Mouse (Mus musculus): Measurements from ENCODE around the gene Cd72. TPM values are rescaled to one million over a fixed set of nuclear protein-coding genes. Genes with fewer than 3 reads are reported as not detected.
A peak's percentile ranks its signal among the peaks of the same experiment; 100 is the strongest.
"Not testable (repeated sequence)": the region's sequence is repeated elsewhere in the genome, so short reads cannot be mapped to it uniquely, and the experiment has no call there.

The Cd72 gene
- 1 to 10 TPM in 1 of 2 experiments, not detected in 1; 1.2 TPM for total RNA-seq (2021)

DNA sequence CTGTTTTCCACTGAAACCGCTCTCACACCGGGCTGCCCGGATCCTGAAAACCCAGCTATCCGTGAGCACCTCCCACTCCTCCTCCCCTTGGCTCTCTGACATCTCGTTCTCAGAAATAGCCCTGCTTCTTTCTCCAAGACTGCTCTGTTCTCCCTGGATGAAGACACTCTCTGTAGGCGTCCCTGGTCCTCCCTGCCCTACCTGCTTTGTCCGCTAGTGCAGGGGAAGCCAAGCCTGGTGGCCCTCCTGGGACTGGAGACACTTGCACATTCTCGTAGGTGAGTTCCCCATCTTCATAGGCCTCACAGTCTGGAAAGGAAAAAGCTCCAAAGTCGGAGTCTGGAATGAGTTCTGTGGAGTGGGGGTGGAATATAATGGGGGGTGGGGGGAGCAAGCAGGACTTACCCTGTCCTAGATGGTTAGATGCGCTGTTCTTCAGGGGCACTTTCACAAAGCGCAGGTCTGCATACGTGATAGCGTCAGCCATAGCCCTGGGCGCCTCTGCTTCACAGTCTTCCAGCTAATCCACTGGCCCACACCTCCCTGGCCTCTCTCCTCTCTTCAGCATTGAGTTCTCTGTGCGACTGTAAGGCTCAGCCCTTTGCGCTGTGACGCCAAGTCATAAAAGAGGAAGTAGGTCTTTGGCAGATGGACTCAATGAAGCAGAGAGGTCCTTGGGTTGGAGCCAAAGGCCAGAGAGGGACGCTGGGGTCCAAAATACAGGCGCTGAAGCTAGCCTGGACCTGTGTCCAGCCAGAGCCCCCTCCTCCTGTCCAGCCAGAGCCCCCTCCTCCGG, at the start of gene Cd72:
Cd72 (minus strand) TSS at position 588 of the 796 bp plus-strand sequence.
- no peak for DNase-seq (ENCODE audit: extremely low spot score in 1 of 2, low spot score in 2 of 2)
- intact Hi-C loops (cut with DNase I) = no loop called here

DNA sequence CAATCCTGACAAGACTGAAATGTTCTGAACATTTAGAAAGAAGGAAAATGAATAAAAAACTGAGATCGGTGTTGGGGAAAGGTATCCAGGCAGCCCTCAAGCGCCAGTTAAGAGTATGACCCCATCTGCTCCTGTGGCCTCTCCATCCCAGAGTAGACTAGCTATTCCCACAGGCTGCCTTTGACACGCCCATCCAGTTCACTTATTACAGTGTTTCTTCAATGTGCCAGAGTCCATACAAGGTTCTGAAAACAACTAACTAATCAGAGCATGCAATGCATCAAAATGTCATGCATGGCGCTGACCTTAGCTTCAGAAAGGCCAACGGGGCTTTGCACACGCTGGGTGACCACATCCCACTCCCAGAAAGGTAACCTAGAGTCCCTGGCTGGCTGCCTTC, 49.1 kb upstream of the Cd72 start:
- intact Hi-C loops (cut with DNase I) = no loop called here
- no peak for DNase-seq (ENCODE audit: extremely low spot score in 1 of 2, low spot score in 2 of 2)

DNA sequence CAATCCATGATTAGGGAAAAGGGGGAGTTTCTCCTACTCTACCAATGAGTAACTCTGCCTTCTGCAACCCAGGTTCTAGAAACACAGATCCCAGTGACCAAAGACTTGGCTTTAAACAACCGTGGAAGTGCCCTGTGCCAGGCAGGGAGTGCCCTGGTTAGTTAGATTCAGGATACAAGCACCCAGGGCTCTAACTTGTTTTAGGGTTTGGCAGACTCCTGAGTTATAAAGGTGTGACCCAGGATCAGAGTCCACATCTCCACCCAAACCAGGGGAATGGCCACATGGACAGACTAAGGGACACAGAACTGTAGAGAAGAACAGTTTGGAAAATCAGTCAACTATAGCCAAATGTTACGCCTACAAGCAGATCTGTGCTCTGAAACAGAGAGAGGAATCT, 48.6 kb upstream of the Cd72 start:
- no peak for DNase-seq (ENCODE audit: extremely low spot score in 1 of 2, low spot score in 2 of 2)
- intact Hi-C loops (cut with DNase I) = no loop called here

DNA sequence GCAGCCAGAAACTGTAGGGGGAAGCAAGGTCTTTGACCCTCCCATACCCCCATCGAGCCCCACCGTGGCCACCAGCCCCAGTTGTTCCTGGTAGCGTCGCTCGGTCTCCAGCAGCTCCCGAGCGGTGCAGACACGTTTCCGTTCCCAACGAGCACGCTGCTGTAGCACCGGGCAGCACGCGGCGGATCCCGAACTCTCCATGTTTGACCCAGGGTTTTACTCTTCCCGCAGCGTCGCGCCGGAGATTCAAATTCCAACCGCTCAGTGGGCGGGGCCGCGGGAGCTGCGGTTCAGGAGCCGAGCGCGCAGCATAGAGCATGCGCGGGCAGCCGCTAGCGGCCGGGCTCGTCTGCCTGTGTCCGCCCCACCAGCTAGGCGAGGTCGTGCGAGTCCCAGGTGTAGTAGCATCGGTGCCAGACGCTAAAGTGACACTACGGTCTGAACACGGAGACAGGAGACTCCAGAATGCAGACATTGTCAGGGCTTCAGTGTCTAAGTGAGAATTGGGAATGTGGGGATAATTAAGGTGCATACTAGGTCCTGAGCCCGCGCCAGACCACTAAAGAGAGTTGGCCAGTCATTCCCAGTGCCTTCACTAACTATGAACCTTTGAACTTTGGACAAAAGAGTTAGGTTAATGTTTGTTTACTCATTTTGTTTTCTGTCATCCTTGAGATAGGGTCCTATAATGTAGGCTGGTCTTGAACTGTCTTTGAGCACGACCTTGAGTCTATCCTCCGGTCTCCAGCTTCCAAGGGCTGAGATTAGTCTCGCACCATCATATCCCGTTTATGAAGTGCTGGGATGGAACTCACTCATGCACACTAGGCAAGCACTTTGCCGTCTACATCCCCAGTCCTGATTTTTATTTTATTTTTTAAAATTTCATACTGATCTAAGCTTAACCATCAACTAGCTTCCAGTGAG, 45.2 kb upstream of the Cd72 start, which contains the start of gene Arhgef39:
Arhgef39 (minus strand) TSS at position 289 of the 927 bp plus-strand sequence.
- peak; percentile 59 to 91 for DNase-seq (ENCODE audit: extremely low spot score in 1 of 2, low spot score in 2 of 2)
- intact Hi-C loops (cut with DNase I) = no loop called here

DNA sequence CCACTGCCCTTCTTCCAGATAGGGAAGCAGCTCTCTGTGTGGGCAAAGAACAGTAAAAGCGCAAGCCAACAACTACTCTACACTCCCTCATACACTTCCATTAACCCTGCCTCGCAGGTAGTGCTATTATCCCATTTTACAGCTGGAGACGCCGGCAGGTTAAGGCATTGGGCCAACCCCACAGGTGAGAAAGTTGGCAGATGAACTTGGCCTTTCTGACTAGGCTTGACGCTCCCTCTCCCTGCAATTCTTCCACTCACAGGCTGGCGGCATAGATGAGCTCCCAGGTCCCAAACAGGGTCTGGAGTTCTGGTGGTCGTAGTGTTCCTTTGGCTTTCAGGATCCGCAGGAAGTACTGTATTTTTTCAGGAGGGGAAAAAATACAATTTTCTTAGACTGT, 44.6 kb upstream of the Cd72 start:
- intact Hi-C loops (cut with DNase I) = no loop called here

DNA sequence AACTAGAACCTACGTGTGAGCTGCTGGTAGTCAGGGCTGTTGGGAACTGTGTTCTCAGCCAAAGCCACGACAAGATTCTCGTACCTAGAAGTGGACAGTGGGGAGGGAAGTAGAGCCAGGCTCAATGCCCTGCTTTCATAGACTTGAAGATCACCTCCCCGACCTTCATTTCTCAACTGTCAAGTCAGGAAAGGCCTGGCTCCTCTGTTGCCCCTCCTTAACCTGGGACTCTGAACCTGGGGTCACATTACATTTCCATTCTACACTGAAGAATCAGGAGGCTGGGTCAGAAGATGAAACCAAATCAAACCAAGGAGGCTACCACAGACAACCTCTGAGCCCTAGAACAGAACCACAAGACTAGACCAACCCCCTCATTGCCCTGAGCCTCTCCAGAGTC, 43.5 kb upstream of the Cd72 start:
- DNase-seq (ENCODE audit: extremely low spot score in 1 of 2, low spot score in 2 of 2) = no peak

More for the DNA sequence above, 44.6 kb upstream of the Cd72 start:
- no peak for DNase-seq (ENCODE audit: extremely low spot score in 1 of 2, low spot score in 2 of 2)

DNA sequence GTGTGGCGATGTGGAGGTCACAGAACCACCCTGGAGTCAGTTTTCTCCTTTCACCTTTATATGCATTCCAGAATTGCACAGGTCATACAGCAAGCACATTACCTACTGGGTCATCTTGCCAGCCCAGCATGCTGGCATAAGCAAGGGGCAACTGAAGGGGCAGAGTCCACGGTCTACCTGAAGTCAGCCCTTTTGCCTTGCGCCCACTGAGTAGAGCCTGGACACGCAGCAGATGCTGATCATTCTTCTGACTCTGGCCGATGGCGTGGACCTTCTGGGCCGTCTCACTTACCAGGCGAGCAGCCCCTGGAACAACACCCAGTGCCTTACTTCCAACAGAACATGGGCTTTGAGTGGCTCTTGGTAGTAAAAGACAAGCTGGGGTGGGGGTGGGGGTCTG, 43.0 kb upstream of the Cd72 start:
- DNase-seq (ENCODE audit: extremely low spot score in 1 of 2, low spot score in 2 of 2) = no peak
- intact Hi-C loops (cut with DNase I) = no loop called here

More for the DNA sequence above, 43.5 kb upstream of the Cd72 start:
- intact Hi-C loops (cut with DNase I) = no loop called here

DNA sequence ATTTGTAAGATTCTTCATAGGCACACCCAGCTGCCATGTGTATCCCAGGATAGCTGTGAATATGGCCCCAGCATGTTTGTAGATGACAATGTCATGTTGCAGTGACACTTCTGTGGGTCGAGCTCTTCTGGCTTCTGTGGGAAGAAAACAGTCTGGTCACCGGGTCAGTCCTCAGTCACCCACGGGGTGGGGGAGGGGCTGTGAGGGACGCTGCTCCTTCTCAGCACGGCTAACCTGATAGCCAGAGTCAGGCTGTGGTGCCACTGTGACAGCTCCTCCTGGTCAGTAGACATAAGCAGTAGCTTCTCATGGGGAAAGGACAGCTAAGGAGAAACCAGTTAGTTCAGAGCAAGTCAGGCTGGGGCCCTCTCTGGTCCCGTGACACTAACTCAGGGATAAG, 42.2 kb upstream of the Cd72 start:
- intact Hi-C loops (cut with DNase I) = no loop called here
- no peak for DNase-seq (ENCODE audit: extremely low spot score in 1 of 2, low spot score in 2 of 2)

DNA sequence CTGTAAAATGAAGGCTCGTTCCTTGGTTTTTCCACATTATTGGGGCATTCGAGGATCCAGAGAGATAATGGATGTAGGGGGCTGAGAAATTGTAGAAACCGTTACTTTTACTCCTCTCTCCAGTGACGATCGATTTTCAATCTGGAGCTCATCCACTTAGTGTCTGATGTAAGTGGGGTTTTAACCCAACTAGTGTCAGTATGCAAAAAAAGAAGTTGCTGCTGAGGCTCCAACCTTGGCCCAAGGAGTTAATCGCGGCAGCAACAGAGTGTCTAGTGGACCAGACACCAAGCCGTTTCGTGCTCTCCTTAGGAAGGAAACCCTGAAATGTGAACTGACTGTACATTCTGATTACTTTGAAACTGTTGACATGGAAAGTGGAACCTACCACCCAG, 39.4 kb upstream of the Cd72 start:
- intact Hi-C loops (cut with DNase I) = loop anchor here (5.0 kb wide), 2 partner anchors 33 to 63 kb away; no protein-coding TSS in a partner anchor
- DNase-seq (ENCODE audit: extremely low spot score in 1 of 2, low spot score in 2 of 2) = no peak

DNA sequence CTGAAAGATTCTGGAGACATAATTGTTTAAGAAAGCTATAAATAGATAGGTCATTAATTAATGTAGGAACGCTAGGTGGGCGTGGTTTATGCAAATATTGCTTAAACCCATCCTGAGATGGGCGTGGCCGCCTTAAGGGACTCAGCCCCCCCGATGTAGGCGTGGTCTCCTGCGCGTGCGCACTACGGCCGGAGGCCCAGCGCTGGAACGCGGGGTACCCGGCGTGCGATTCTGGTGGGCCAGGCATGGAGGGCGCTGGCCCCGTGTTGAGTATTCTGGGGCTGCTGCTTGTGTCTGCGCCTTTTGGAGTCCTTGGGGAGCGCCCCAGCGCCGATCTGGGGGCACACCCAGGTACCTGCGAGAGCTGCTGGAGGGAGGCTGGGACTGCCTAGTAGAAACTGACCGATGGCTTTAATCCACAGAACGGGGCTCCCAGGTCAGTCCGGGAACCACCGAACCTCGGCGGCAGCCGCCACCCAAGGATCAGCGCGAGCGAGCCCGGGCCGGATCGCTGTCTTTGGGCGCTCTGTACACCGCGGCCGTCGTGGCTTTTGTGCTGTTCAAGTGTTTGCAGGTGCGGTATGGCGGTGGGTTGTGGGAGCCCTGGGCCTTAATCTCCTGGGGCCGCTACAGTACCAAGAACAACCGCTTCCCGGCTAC, 38.9 kb upstream of the Cd72 start:
- DNase-seq (ENCODE audit: extremely low spot score in 1 of 2, low spot score in 2 of 2) = peak; percentile 95 to 96
- intact Hi-C loops (cut with DNase I) = loop anchor here (5.0 kb wide), 2 partner anchors 34 to 64 kb away; no protein-coding TSS in a partner anchor

DNA sequence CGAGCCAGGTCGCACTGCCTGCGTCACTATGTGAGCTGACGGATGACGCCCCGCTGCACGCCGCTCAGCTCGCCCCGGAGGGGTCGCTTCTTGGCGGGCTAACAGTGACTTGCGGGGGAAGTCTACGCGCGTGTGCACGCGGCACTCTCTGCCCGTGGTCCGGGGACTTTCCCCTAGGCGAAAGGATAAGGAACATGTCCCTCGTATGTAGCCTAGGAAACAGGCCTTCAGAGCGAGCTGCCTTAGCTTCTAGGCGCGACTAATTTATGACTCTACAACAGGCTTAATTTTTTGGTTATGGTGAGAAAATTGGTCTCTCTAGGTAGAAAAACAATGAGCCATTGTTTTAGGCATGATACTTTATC, 38.4 kb upstream of the Cd72 start, which contains the start of gene Ccdc107:
Ccdc107 (plus strand) TSS at position 80 of the 365 bp plus-strand sequence.
- DNase-seq (ENCODE audit: extremely low spot score in 1 of 2, low spot score in 2 of 2) = peak; percentile 92 to 94
- intact Hi-C loops (cut with DNase I) = loop anchor here (5.0 kb wide), 2 partner anchors 34 to 64 kb away; no protein-coding TSS in a partner anchor

DNA sequence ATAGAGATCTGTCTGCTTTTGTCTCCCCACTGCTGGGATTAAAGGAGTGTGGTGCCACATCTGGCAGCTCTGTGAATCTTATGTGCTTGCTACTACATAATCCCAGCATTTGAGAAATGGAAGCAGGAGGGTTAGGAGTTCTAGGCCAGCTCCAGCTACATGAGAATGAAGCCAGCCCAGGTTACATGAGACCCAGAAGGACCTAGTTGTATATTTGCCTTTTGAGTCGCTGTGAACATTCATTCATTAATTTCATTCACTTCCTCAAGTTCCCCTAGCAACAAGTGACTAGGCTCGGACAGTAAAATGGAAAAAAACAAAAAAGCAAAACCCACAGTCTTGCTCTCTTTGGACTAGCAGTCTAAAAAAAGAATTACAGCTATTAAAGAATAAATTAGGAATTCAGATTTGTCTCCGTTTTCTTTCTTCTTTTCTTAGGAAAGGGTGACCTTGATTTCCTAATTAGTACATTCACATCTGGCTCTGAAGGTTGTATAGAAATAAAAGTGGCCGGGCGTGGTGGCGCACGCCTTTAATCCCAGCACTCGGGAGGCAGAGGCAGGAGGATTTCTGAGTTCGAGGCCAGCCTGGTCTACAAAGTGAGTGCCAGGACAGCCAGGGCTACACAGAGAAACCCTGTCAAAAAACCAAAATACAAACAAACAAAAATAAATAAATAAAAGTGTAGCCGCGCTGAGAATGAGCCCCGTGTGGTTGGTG, 37.8 kb upstream of the Cd72 start:
- intact Hi-C loops (cut with DNase I) = loop anchor here (5.0 kb wide), 2 partner anchors 35 to 65 kb away; no protein-coding TSS in a partner anchor

DNA sequence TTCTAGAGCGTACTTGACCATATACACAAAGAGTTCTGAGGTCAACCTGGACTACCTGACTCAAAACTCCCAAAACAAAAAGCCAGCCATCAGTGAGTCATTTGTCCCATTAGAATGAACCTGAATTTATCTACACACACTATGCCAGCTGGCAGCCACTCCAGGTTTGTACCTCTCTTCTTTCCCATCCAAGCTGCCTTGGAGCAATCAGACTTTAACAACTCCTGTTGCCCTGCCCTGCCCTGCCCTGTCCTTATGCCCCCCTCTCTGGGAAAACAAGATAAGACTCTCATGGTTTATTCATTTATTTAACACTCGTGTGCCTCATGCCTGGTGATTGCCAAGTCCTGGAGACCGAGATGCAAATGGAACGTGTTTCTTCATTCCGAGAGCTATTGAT, 36.4 kb upstream of the Cd72 start:
- intact Hi-C loops (cut with DNase I) = loop anchor here (5.0 kb wide), 2 partner anchors 36 to 66 kb away; no protein-coding TSS in a partner anchor

More for the DNA sequence above, 37.8 kb upstream of the Cd72 start:
- no peak for DNase-seq (ENCODE audit: extremely low spot score in 1 of 2, low spot score in 2 of 2)

DNA sequence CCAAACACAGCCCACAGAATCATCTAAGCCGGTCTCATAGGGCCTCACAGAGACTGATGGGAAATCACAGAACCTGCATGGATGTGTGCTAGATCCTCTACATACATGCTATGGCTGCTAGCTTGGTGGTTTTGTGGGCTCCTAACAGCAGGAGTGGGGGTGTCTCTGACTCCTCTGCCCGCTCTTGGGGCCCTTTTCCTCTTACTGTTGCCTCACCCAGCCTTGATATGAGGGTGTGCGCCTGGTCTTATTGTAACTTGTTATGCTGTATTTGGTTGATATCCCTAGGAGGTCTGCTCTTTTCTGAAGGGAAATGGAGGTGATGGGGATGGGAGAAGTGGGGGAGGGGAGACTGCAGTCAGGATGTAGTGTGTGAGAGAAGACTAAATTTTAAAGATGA, 35.2 kb upstream of the Cd72 start:
- intact Hi-C loops (cut with DNase I) = loop anchor here (1.0 to 5.0 kb wide), 3 partner anchors 38 to 69 kb away; no protein-coding TSS in a partner anchor
- DNase-seq (ENCODE audit: extremely low spot score in 1 of 2, low spot score in 2 of 2) = no peak

More for the DNA sequence above, 36.4 kb upstream of the Cd72 start:
- no peak for DNase-seq (ENCODE audit: extremely low spot score in 1 of 2, low spot score in 2 of 2)

DNA sequence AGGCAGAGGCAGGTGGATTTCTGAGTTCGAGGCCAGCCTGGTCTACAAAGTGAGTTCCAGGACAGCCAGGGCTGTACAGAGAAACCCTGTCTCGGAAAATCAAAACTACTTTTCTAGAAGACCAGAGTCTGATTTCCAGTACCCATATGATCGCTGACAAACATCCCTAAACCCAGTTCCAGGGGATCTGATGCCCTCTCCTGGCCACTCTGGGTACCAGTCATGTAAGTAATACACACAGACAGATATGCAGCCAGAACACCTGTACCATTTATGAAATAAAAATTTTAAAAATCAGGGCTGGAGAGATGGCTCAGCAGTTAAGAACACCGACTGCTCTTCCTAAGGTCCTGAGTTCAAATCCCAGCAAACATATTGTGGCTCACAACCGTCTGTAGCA, 31.2 kb upstream of the Cd72 start:
- intact Hi-C loops (cut with DNase I) = not testable (repeated sequence)

DNA sequence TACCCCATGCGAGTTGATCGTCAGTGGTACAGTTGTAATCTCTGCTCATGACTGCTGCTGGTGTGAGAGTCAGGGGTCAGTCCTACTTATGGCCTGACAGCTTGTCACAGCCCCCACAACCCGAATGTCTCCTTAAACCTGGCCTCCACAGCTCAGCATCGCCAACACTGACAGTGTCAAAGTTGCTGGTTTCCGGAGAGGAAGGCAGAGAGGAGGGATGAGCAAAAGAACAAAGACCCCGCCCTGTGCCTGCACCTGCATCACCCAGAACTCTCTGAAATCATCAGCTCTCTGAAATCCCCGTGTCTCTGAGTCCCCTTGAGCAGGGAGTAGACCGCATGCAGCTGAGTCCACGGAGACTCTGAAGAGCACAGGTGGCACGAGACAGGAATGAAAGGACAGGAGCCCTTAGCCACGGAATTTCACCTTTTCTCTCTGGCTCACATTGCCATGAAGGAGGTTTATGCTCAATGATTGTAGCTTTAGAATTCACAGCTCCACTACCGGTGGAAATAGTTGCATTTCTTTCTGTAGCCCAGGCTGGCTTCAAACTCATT, 29.2 kb upstream of the Cd72 start, which contains the start of gene Sit1:
Sit1 (minus strand) TSS at position 200 of the 557 bp plus-strand sequence.
- intact Hi-C loops (cut with DNase I) = no loop called here

More for the DNA sequence above, 31.2 kb upstream of the Cd72 start:
- DNase-seq (ENCODE audit: extremely low spot score in 1 of 2, low spot score in 2 of 2) = not testable (repeated sequence)

DNA sequence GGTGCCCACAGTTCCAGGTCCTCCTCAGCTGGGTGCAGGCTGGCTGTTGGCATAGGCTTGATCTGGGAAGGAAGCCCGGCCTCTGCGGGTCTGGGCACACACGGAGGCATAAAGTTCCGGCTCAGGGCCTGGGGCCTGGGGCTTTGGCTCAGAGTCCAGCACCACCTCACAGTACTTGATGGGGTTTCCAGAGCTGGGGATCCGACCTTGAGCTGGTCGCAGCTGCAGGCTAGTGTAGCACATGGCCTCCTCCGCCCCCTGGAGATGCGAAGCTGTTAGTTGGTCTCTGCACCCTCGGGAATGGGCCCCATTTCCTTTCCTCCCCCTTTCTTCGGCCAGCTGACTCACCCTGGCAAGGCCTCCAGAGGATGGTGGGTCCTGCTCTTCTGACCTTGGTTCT, 28.2 kb upstream of the Cd72 start:
- intact Hi-C loops (cut with DNase I) = no loop called here
- DNase-seq (ENCODE audit: extremely low spot score in 1 of 2, low spot score in 2 of 2) = no peak

More for the DNA sequence above, 29.2 kb upstream of the Cd72 start, which contains the start of gene Sit1:
- no peak for DNase-seq (ENCODE audit: extremely low spot score in 1 of 2, low spot score in 2 of 2)

Data from left cerebral cortex, postnatal 10 days (tissue).